In genomic region chr6:53691006-53691405, GRCm38 (mm10) we compare ENCODE assay signal across 19 mouse cellular contexts.
A peak's percentile ranks its signal among the peaks of the same experiment; 100 is the strongest.
DNase-seq lines count a peak whose midpoint lies in the region; ATAC-seq and TF ChIP-seq lines count a peak whose summit lies in the region.
"Had no signal": no experiment of that assay in that cellular context is flagged by ENCODE, and none has a peak within 500 bp of the region (broad histone marks: within the 10 kb centered on the region; RNA-seq: fewer than 3 reads in every experiment).

No protein-coding gene starts in this region.

- H3K4me1 ChIP-seq in lung, embryonic 14.5 days (ENCODE audit: insufficient read depth): peaks cover 6% of the 10 kb centered on the region; the same call in 1 of the 2 replicates
- H3K4me1 ChIP-seq in lung, postnatal 0 days (ENCODE audit: insufficient read depth, low read depth, low read length): no peaks in the 10 kb centered on the region

- no peaks in the 10 kb centered on the region for H3K36me3 ChIP-seq in lung, embryonic 14.5 days (ENCODE audit: insufficient read depth)
- no peaks in the 10 kb centered on the region for H3K36me3 ChIP-seq in lung, postnatal 0 days (ENCODE audit: insufficient read depth, low read length)
- H3K36me3 ChIP-seq: embryonic facial prominence, embryonic 10.5 days; embryonic facial prominence, embryonic 12.5 days; forebrain, embryonic 15.5 days had no signal

- no peak for TF ChIP-seq CTCF in lung, embryonic 14.5 days (IDR thresholded peaks at IDR 0.05; ENCODE audit: low read depth)
- no peak for TF ChIP-seq CTCF in lung, postnatal 0 days (IDR thresholded peaks at IDR 0.05)

- TF ChIP-seq EP300 in lung, postnatal 0 days (IDR thresholded peaks at IDR 0.05): no peak

- H3K27me3 ChIP-seq in lung, embryonic 14.5 days (ENCODE audit: insufficient read depth, low read length): no peaks in the 10 kb centered on the region
- H3K27me3 ChIP-seq in lung, postnatal 0 days (replicated peaks; ENCODE audit: insufficient read depth, low read length): no peaks in the 10 kb centered on the region
- H3K27me3 ChIP-seq: embryonic facial prominence, embryonic 12.5 days; forebrain, embryonic 13.5 days; forebrain, embryonic 15.5 days had no signal

- ATAC-seq in lung, embryonic 14.5 days (ENCODE audit: insufficient read depth): no peak
- ATAC-seq in lung, postnatal 0 days: no peak
- ATAC-seq: forebrain, embryonic 13.5 days; forebrain, embryonic 15.5 days; forebrain, postnatal 0 days had no signal

- no peaks in the 10 kb centered on the region for H3K9me3 ChIP-seq in lung, embryonic 14.5 days (ENCODE audit: low read depth, low read length)
- H3K9me3 ChIP-seq in lung, postnatal 0 days (ENCODE audit: low read length): no peaks in the 10 kb centered on the region
- H3K9me3 ChIP-seq: embryonic facial prominence, embryonic 10.5 days; embryonic facial prominence, embryonic 12.5 days; forebrain, embryonic 13.5 days; forebrain, embryonic 15.5 days had no signal

- WGBS in lung, embryonic 14.5 days: 76% methylated on average over 1 of the region's 1 CpGs
- 79% methylated on average over 1 of the region's 1 CpGs for WGBS in lung, postnatal 0 days

- no peak overlapping the region for H3K27ac ChIP-seq in lung, embryonic 14.5 days (ENCODE audit: low read depth)
- no peak overlapping the region for H3K27ac ChIP-seq in lung, postnatal 0 days (ENCODE audit: low read length)
- H3K27ac ChIP-seq: embryonic facial prominence, embryonic 10.5 days; embryonic facial prominence, embryonic 12.5 days; forebrain, embryonic 13.5 days; forebrain, embryonic 15.5 days had no signal

- DNase-seq in gastrocnemius, adult 18-20 months (ENCODE audit: low spot score): peak; percentile 49
- DNase-seq in gastrocnemius, postnatal 36 days: no peak
- DNase-seq in heart, adult 18-20 months: peak; percentile 24 to 52
- DNase-seq in heart, postnatal 10 days: no peak
- peak; percentile 54 for DNase-seq in lung, embryonic 14.5 days
- no peak for DNase-seq in lung, postnatal 0 days (ENCODE audit: low spot score)
- no peak for DNase-seq in layer of hippocampus, postnatal 10 days (ENCODE audit: low spot score in 2 of 2)
- DNase-seq: adrenal gland, postnatal 14 days; adrenal gland, postnatal 36 days; cerebellum, adult 11-12 months; cerebellum, adult 2 months; cerebellum, adult 9-10 months; cerebellum, postnatal 10 days; cerebellum, postnatal 25 days; forebrain, postnatal 0 days had no signal

- intact Hi-C loops in gastrocnemius, postnatal 36 days (cut with DNase I): no loop called here
- intact Hi-C loops in heart, postnatal 10 days (cut with DNase I): no loop called here

- H3K4me3 ChIP-seq in lung, embryonic 14.5 days (ENCODE audit: low read depth, low read length): no peak overlapping the region
- no peak overlapping the region for H3K4me3 ChIP-seq in lung, postnatal 0 days (ENCODE audit: low read depth, low read length)
- H3K4me3 ChIP-seq: embryonic facial prominence, embryonic 10.5 days; embryonic facial prominence, embryonic 12.5 days; forebrain, embryonic 13.5 days; forebrain, embryonic 15.5 days had no signal

- no peak overlapping the region for H3K4me2 ChIP-seq in lung, embryonic 14.5 days
- no peak overlapping the region for H3K4me2 ChIP-seq in lung, postnatal 0 days (replicated peaks; ENCODE audit: low read depth, low read length)
- H3K4me2 ChIP-seq: embryonic facial prominence, embryonic 12.5 days; forebrain, embryonic 13.5 days; forebrain, embryonic 15.5 days had no signal

- no peak overlapping the region for H3K9ac ChIP-seq in lung, embryonic 14.5 days
- no peak overlapping the region for H3K9ac ChIP-seq in lung, postnatal 0 days (replicated peaks; ENCODE audit: low read depth)
- H3K9ac ChIP-seq: embryonic facial prominence, embryonic 12.5 days; forebrain, embryonic 13.5 days; forebrain, embryonic 15.5 days; forebrain, postnatal 0 days had no signal

Comparison
In these comparisons a context has a peak if more than half of its experiments do, and no peak if none do; other contexts are left out.
1. DNase-seq: peak in gastrocnemius, adult 18-20 months (single experiment), heart, adult 18-20 months (2 of 2) and lung, embryonic 14.5 days (single experiment); none in gastrocnemius, postnatal 36 days (0 of 2), heart, postnatal 10 days (0 of 2), lung, postnatal 0 days (single experiment) and layer of hippocampus, postnatal 10 days (0 of 2).